Mouse (Mus musculus) myocyte (in vitro differentiated cells): Measurements from ENCODE around the gene Dedd.

Experiments used
- CEBPB ChIP-seq: IDR thresholded peaks from 2 replicates; pipeline ENCODE4 v1.6.1; 2011; ENCODE audit warnings: mild to moderate bottlenecking, moderate library complexity; ENCODE audit not compliant: poor library complexity, insufficient read depth, severe bottlenecking
- E2F4 ChIP-seq: IDR thresholded peaks from one replicate; pipeline ENCODE4 v1.6.1; 2011; ENCODE audit warnings: mild to moderate bottlenecking, control low read depth, moderate library complexity; ENCODE audit not compliant: insufficient read depth
- MAX ChIP-seq: IDR thresholded peaks from one replicate; pipeline ENCODE4 v1.6.1; 2011; ENCODE audit warnings: low read depth, mild to moderate bottlenecking, control low read depth
- MYOD1 ChIP-seq, 3 experiments: IDR thresholded peaks; one replicate each; pipeline ENCODE4 v1.6.1; 2011; ENCODE audit warnings: control low read depth in 2 of 3, low read depth in 2 of 3, mild to moderate bottlenecking in 2 of 3, moderate library complexity in 1 of 3; ENCODE audit not compliant: insufficient read length in 2 of 3, control insufficient read depth in 1 of 3
- MYOG ChIP-seq, 3 experiments: IDR thresholded peaks; one replicate each; pipeline ENCODE4 v1.6.1; 2011; ENCODE audit warnings: control low read depth in 2 of 3, low read depth in 2 of 3, mild to moderate bottlenecking in 2 of 3; ENCODE audit not compliant: insufficient read length in 2 of 3, control insufficient read depth in 1 of 3, insufficient read depth in 1 of 3
- POLR2A ChIP-seq: IDR thresholded peaks from one replicate; pipeline ENCODE4 v1.6.1; 2011; ENCODE audit warnings: low read depth, mild to moderate bottlenecking, control low read depth, moderate library complexity; ENCODE audit not compliant: insufficient read length
- POLR2AphosphoS2 ChIP-seq: IDR thresholded peaks from one replicate; pipeline ENCODE4 v1.6.1; 2011; ENCODE audit warnings: low read depth, control low read depth; ENCODE audit not compliant: insufficient read length
- REST ChIP-seq: IDR thresholded peaks from one replicate; pipeline ENCODE4 v1.6.1; 2011; ENCODE audit warnings: mild to moderate bottlenecking, control low read depth, moderate library complexity; ENCODE audit not compliant: insufficient read depth, insufficient read length
- SRF ChIP-seq: IDR thresholded peaks from one replicate; pipeline ENCODE4 v1.6.1; 2011; ENCODE audit warnings: low read depth; ENCODE audit not compliant: control insufficient read depth, insufficient read length
- TCF12 ChIP-seq: IDR thresholded peaks from one replicate; pipeline ENCODE4 v1.6.1; 2011; ENCODE audit warnings: mild to moderate bottlenecking, control low read depth; ENCODE audit not compliant: poor library complexity, insufficient read depth, severe bottlenecking
- TCF3 ChIP-seq: IDR thresholded peaks from one replicate; pipeline ENCODE4 v1.6.1; 2011; ENCODE audit warnings: low read depth, control low read depth; ENCODE audit not compliant: insufficient read length
- USF1 ChIP-seq: IDR thresholded peaks from one replicate; pipeline ENCODE4 v1.6.1; 2011; ENCODE audit warnings: low read depth, mild to moderate bottlenecking, control low read depth, moderate library complexity

DNA sequence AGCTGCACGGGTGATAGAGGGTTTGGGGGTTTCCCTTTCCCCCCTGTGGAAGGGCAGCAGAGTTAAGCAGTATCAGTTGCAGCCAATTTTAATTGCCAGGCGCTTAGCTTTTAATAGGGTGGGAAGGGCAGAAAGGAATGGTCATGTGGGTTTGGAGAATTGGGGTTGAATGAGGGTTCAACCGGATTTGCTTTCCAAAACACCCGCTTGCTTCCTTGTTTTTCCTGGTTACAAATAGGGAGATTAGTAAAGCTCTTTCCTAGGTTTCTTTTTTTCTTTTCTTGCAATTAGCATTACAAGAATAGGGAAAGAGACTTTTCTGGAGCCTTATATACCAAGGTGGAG lies 1.2 kb downstream of the Dedd start:
- TF ChIP-seq POLR2A, result no peak
- no peak for TF ChIP-seq MAX
- no peak for TF ChIP-seq E2F4
- TF ChIP-seq POLR2AphosphoS2, result no peak
- TF ChIP-seq USF1, result no peak
- no peak for TF ChIP-seq TCF12
- no peak for TF ChIP-seq SRF
- no peak for TF ChIP-seq TCF3
- TF ChIP-seq CEBPB, result no peak
- no peak for TF ChIP-seq MYOG (IDR thresholded peaks at IDR 0.05; ENCODE audit: control insufficient read depth in 1 of 3, insufficient read depth in 1 of 3, insufficient read length in 2 of 3, low read depth in 2 of 3)
- TF ChIP-seq MYOD1 (IDR thresholded peaks at IDR 0.05; ENCODE audit: control insufficient read depth in 1 of 3, insufficient read length in 2 of 3, low read depth in 2 of 3), result no peak
- TF ChIP-seq REST, result no peak
